Mouse (Mus musculus) right cerebral cortex, postnatal 14 days (tissue): Measurements from ENCODE around the gene Gm9803.
"Not testable (repeated sequence)": the region's sequence is repeated elsewhere in the genome, so short reads cannot be mapped to it uniquely, and the experiment has no call there.

ENCODE experiments used
- DNase-seq: peaks from one replicate; pipeline ENCODE4 v3.0.0; 2022

The Gm9803 gene

GRCm38 (mm10) chr10:43523931-43524330, at the start of gene Gm9803:
Gm9803 (plus strand) TSS chr10:43524084.
- not testable (repeated sequence) for DNase-seq

- DNase-seq, result peak; percentile 42
Observed at GRCm38 (mm10) chr10:43475376-43475775, 48.5 kb upstream of the Gm9803 start.

GRCm38 (mm10) chr10:43477459-43477858, 46.4 kb upstream of the Gm9803 start:
- no peak for DNase-seq

- peak; percentile 51 for DNase-seq
Observed at GRCm38 (mm10) chr10:43477865-43478681, 45.8 kb upstream of the Gm9803 start.

GRCm38 (mm10) chr10:43478751-43479435, 45.0 kb upstream of the Gm9803 start, which contains the start of gene Bend3:
Bend3 (plus strand) TSS chr10:43478831.
- DNase-seq, result peak; percentile 76

- DNase-seq, result peak; percentile 71
Observed at GRCm38 (mm10) chr10:43479436-43480157, 44.3 kb upstream of the Gm9803 start.

- no peak for DNase-seq
Observed at GRCm38 (mm10) chr10:43480227-43480849, 43.5 kb upstream of the Gm9803 start.

GRCm38 (mm10) chr10:43481179-43481578, 42.7 kb upstream of the Gm9803 start:
- DNase-seq, result no peak

GRCm38 (mm10) chr10:43482021-43482420, 41.9 kb upstream of the Gm9803 start:
- no peak for DNase-seq

GRCm38 (mm10) chr10:43483426-43483995, 40.4 kb upstream of the Gm9803 start:
- no peak for DNase-seq

GRCm38 (mm10) chr10:43485751-43486268, 38.1 kb upstream of the Gm9803 start:
- DNase-seq, result no peak

- DNase-seq, result no peak
Observed at GRCm38 (mm10) chr10:43487441-43488010, 36.4 kb upstream of the Gm9803 start.

GRCm38 (mm10) chr10:43488258-43488657, 35.6 kb upstream of the Gm9803 start:
- DNase-seq, result no peak

GRCm38 (mm10) chr10:43489139-43489538, 34.7 kb upstream of the Gm9803 start:
- DNase-seq, result no peak

- DNase-seq, result no peak
Observed at GRCm38 (mm10) chr10:43489550-43489949, 34.3 kb upstream of the Gm9803 start.

GRCm38 (mm10) chr10:43490034-43490433, 33.9 kb upstream of the Gm9803 start:
- no peak for DNase-seq

GRCm38 (mm10) chr10:43490846-43491245, 33.0 kb upstream of the Gm9803 start:
- DNase-seq, result no peak

GRCm38 (mm10) chr10:43502599-43502998, 21.3 kb upstream of the Gm9803 start:
- DNase-seq, result no peak

GRCm38 (mm10) chr10:43504291-43504690, 19.6 kb upstream of the Gm9803 start:
- DNase-seq, result no peak

GRCm38 (mm10) chr10:43507051-43507450, 16.8 kb upstream of the Gm9803 start:
- DNase-seq, result no peak

- no peak for DNase-seq
Observed at GRCm38 (mm10) chr10:43509228-43509627, 14.7 kb upstream of the Gm9803 start.

- DNase-seq, result no peak
Observed at GRCm38 (mm10) chr10:43512976-43513375, 10.9 kb upstream of the Gm9803 start.
